Mouse (Mus musculus) cerebellum, adult 18-20 months (tissue): ENCODE measurements at regions not wholly inside any gene's neighbourhood (a gene's known extent, or its start where the extent isn't known, plus 50 kb on each side); places are given as distances from the start of the nearest gene placed in this dataset.

Experiments used
- DNase-seq, 2 experiments: peaks; one replicate each; pipeline ENCODE4 v3.0.0; 2021

- no peak for DNase-seq
These were observed 166.6 kb upstream of the Chrm3 start for GRCm38 (mm10) chr13:10527251-10527650.

- DNase-seq, result no peak
These were observed 166.0 kb upstream of the Chrm3 start for GRCm38 (mm10) chr13:10526470-10527207.

GRCm38 (mm10) chr13:10504211-10504610 lies 143.6 kb upstream of the Chrm3 start:
- no peak for DNase-seq

- DNase-seq, result no peak
These were observed 94.7 kb upstream of the Chrm3 start for GRCm38 (mm10) chr13:10455323-10455722.

GRCm38 (mm10) chr13:10454667-10455066 lies 94.0 kb upstream of the Chrm3 start:
- DNase-seq, result no peak

- DNase-seq, result no peak
These were observed 90.4 kb upstream of the Chrm3 start for GRCm38 (mm10) chr13:10451057-10451456.

- DNase-seq, result no peak
These were observed 88.9 kb upstream of the Chrm3 start for GRCm38 (mm10) chr13:10449502-10449901.

- no peak for DNase-seq
These were observed 87.2 kb upstream of the Chrm3 start for GRCm38 (mm10) chr13:10447806-10448205.

- no peak for DNase-seq
These were observed 85.0 kb upstream of the Chrm3 start for GRCm38 (mm10) chr13:10445679-10446078.
